Mouse (Mus musculus) frontal cortex, adult 2 months (tissue): Measurements from ENCODE around the gene Phf20. TPM values are rescaled to one million over a fixed set of nuclear protein-coding genes. Genes with fewer than 3 reads are reported as not detected.

Experiments
- polyA plus RNA-seq: library from polyadenylated mRNA; depleted of rRNA; stranded (reverse); fragments of >200 nt; gene quantifications from 2 replicates; pipeline ENCODE4 v1.2.3, GENCODE M21; 2012; rRNA removed

Gene Phf20
- polyA plus RNA-seq, 1 experiment, result 34.2 TPM

Other genes starting within 250 kb of the Phf20 start
- gene Cep250, start 240.0 kb upstream of the Phf20 start, polyA plus RNA-seq, result 18.1 and 18.4 TPM in 2 replicates
- 3.3 and 4.6 TPM in 2 replicates for gene 6430550D23Rik, start 188.5 kb upstream of the Phf20 start, polyA plus RNA-seq
- 317 TPM in 2 replicates for gene Ergic3, start 188.4 kb upstream of the Phf20 start, polyA plus RNA-seq
- gene Fer1l4, start 143.5 kb upstream of the Phf20 start, polyA plus RNA-seq, result 0.08 TPM in 2 replicates
- 4.9 and 5.6 TPM in 2 replicates for gene Spag4, start 131.3 kb upstream of the Phf20 start, polyA plus RNA-seq
- gene Cpne1, start 84.5 kb upstream of the Phf20 start, polyA plus RNA-seq, result 54.7 and 55.7 TPM in 2 replicates
- 11.2 and 11.6 TPM in 2 replicates for gene Rbm12, start 84.5 kb upstream of the Phf20 start, polyA plus RNA-seq
- gene Gm28036, start 69.4 kb upstream of the Phf20 start, polyA plus RNA-seq, result 4.3 and 5.5 TPM in 2 replicates
- gene Romo1, start 52.4 kb upstream of the Phf20 start, polyA plus RNA-seq, result 272 and 376 TPM in 2 replicates
- gene Nfs1, start 52.3 kb upstream of the Phf20 start, polyA plus RNA-seq, result 55.0 and 56.2 TPM in 2 replicates
- 169 and 203 TPM in 2 replicates for gene Rbm39, start 16.2 kb upstream of the Phf20 start, polyA plus RNA-seq
- 7.8 and 8.9 TPM in 2 replicates for gene Cnbd2, start 115.8 kb downstream of the Phf20 start, polyA plus RNA-seq
- 78.0 and 85.3 TPM in 2 replicates for gene Scand1, start 116.2 kb downstream of the Phf20 start, polyA plus RNA-seq
- gene Epb41l1, start 224.4 kb downstream of the Phf20 start, polyA plus RNA-seq, result 211 and 225 TPM in 2 replicates